Mouse (Mus musculus) hindbrain, embryonic 11.5 days (tissue): ENCODE data around the gene Dmac2. TPM values are rescaled to one million over a fixed set of nuclear protein-coding genes. Genes with fewer than 3 reads are reported as not detected.

Experiments
- ATAC-seq: fragments of 200-750 bp; cut with Nextera tagmentation; 2 replicates; pipeline ENCODE4 v1.8.0; 2017; ENCODE audit warnings: mild to moderate bottlenecking, moderate TSS enrichment, moderate library complexity; ENCODE audit not compliant: low FRiP score
- DNase-seq: peaks from one replicate; pipeline ENCODE4 v3.0.0-alpha.2; 2015; ENCODE audit warnings: low spot score
- H3K27ac ChIP-seq: fragments of 300-500 bp; sonication (generic); 2 replicates; pipeline ENCODE4 v1.5.1; 2014; ENCODE audit warnings: mild to moderate bottlenecking, low read depth, low read length
- H3K27me3 ChIP-seq: fragments of 300-500 bp; sonication (generic); 2 replicates; pipeline ENCODE4 v1.6.1; 2014; ENCODE audit warnings: mild to moderate bottlenecking, low read length, moderate library complexity, mixed read lengths; ENCODE audit not compliant: control insufficient read depth, insufficient read depth
- H3K36me3 ChIP-seq: fragments of 300-500 bp; sonication (generic); 2 replicates; pipeline ENCODE4 v1.6.1; 2014; ENCODE audit warnings: mild to moderate bottlenecking, low read length, moderate library complexity, mixed read lengths; ENCODE audit not compliant: control insufficient read depth, insufficient read depth
- H3K4me1 ChIP-seq: fragments of 300-500 bp; sonication (generic); replicated peaks from 2 replicates; pipeline ENCODE4 v1.6.1; 2014; ENCODE audit warnings: low read length, mixed read lengths; ENCODE audit not compliant: control insufficient read depth, insufficient read depth
- H3K4me2 ChIP-seq: fragments of 300-500 bp; sonication (generic); replicated peaks from 2 replicates; pipeline ENCODE4 v1.6.1; 2014; ENCODE audit warnings: mild to moderate bottlenecking, low read depth, low read length
- H3K4me3 ChIP-seq: fragments of 300-500 bp; sonication (generic); 2 replicates; pipeline ENCODE4 v1.5.1; 2014; ENCODE audit warnings: low read depth, low read length
- H3K9ac ChIP-seq: fragments of 300-500 bp; sonication (generic); 2 replicates; pipeline ENCODE4 v1.6.1; 2014; ENCODE audit warnings: low read depth, low read length
- H3K9me3 ChIP-seq: fragments of 300-500 bp; sonication (generic); 2 replicates; pipeline ENCODE4 v1.6.1; 2016; ENCODE audit warnings: low read length; ENCODE audit not compliant: control insufficient read depth
- WGBS: fragments of 180-500 bp; shearing (Covaris S2); extraction: QIAGEN DNeasy Blood & Tissue Kit; methylation state at CpG from one replicate; pipeline ENCODE4 v1.1.7; 2014; 5-methylcytosine and 5-hydroxymethylcytosine counted together
- polyA plus RNA-seq: library from polyadenylated mRNA; unstranded; fragments of >200 nt; fragmentation: Nextera tagmentation; extraction: Ambion mirVana; gene quantifications from 2 replicates; pipeline ENCODE4 v1.2.1, GENCODE M21; 2014

The Dmac2 gene
- polyA plus RNA-seq, 1 experiment from 2014 or later: 25.1 TPM

DNA sequence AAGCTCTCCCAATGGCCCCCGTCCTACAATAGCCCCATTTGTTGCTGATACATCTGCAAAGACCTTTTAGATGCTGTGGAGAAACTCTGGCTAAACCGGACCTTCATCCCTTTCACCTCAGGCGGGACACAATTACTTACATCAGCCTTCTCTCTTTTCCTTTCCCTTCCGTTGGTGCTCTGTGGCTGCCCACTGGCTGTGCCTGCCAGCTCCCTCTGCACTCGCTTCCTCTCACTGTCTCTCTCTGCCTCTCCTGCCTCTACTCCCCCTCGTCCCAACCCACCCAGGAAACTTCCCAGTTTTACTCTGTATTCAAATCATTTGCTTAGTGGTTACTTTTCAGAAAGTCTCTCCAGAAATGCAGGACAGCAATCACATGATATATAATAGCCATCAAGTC, 9.2 kb upstream of the Dmac2 start:
- Histone ChIP-seq H3K9ac (no peak overlapping the region), H3K4me2 (no peak overlapping the region), H3K27ac (no peak overlapping the region), H3K4me1 (no peaks in the 10 kb centered on the region), H3K27me3 (no peaks in the 10 kb centered on the region), H3K36me3 (no peaks in the 10 kb centered on the region), H3K4me3 (no peak overlapping the region), H3K9me3 (no peaks in the 10 kb centered on the region)
- DNase-seq (no peak), ATAC-seq (no peak)
- 41% methylated on average over 6 of the region's 6 CpGs for WGBS

GRCm38 (mm10) chr7:25611501-25611900, 7.7 kb upstream of the Dmac2 start:
- Histone ChIP-seq H3K27ac (no peak overlapping the region), H3K4me2 (no peak overlapping the region), H3K4me3 (no peak overlapping the region), H3K9me3 (no peaks in the 10 kb centered on the region), H3K9ac (no peak overlapping the region), H3K4me1 (no peaks in the 10 kb centered on the region), H3K36me3 (no peaks in the 10 kb centered on the region), H3K27me3 (no peaks in the 10 kb centered on the region)
- ATAC-seq (no peak), DNase-seq (no peak)
- WGBS: 50% methylated on average over 7 of the region's 7 CpGs

GRCm38 (mm10) chr7:25614086-25614485, 5.1 kb upstream of the Dmac2 start:
- no peaks in the 10 kb centered on the region for H3K4me1 ChIP-seq
- H3K36me3 ChIP-seq: no peaks in the 10 kb centered on the region
- H3K4me2 ChIP-seq: no peak overlapping the region
- ATAC-seq (no peak), DNase-seq (no peak)
- 92% methylated on average over 5 of the region's 5 CpGs for WGBS
- H3K27ac ChIP-seq: no peak overlapping the region
- H3K9ac ChIP-seq: no peak overlapping the region
- no peaks in the 10 kb centered on the region for H3K9me3 ChIP-seq
- no peak overlapping the region for H3K4me3 ChIP-seq
- no peaks in the 10 kb centered on the region for H3K27me3 ChIP-seq

DNA sequence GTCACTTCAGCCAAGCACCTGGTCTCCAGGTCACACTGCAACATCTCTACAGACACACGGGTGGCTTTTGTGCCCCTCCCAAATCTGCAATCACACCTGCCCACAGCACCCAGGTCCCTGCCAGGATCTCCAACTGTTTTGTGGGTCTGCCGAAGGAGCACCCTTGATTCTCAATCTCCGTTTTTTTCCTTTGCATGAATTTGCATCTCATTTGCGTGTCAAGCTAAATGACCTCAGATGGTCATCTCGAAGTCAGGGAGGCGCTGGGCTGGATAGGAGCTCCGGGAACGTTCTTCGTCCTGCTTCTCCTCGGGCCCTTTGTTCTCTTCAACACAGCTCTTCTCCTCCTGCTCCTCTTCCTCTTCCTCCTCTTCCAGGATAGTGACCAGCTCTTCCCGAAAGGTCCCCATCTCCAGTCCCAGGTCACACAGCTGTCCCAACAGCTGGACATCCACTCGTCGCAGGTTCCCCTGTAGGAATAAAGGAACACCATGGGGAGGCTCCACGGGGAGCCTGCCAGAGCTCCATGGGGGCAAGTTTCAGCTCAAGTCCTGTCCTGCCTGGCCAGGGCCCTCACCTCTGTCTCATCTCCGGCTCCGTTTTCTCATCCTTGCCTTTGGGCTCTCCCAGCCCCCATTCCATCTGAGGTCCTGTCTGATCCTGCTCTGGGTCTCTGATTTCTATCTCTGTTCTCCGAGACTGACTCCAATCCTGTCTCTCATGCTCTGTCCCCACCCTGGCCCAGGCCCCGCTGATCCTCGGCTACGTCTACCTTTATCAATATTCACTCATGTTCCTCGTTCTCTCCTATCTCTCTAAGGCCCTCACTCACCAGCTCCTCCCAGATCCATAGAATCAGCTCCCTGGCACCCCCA, 4.1 kb upstream of the Dmac2 start:
- no peak overlapping the region for H3K4me2 ChIP-seq
- ATAC-seq: no peak
- no peak for DNase-seq
- 73% methylated on average over 21 of the region's 21 CpGs for WGBS
- H3K4me3 ChIP-seq: no peak overlapping the region
- no peaks in the 10 kb centered on the region for H3K27me3 ChIP-seq
- H3K36me3 ChIP-seq: no peaks in the 10 kb centered on the region
- no peaks in the 10 kb centered on the region for H3K4me1 ChIP-seq
- no peak overlapping the region for H3K27ac ChIP-seq
- no peak overlapping the region for H3K9ac ChIP-seq
- no peaks in the 10 kb centered on the region for H3K9me3 ChIP-seq

- H3K9me3 ChIP-seq: no peaks in the 10 kb centered on the region
- H3K27ac ChIP-seq: no peak within 1 kb of the TSS
- H3K4me2 ChIP-seq: no peak within 1 kb of the TSS
- no peaks in the 10 kb centered on the region for H3K4me1 ChIP-seq
- no peak for DNase-seq
- ATAC-seq: no peak
- H3K4me3 ChIP-seq: no peak within 1 kb of the TSS
- no peaks in the 10 kb centered on the region for H3K36me3 ChIP-seq
- no peaks in the 10 kb centered on the region for H3K27me3 ChIP-seq
- 88% methylated on average over 5 of the region's 5 CpGs for WGBS
- no peak within 1 kb of the TSS for H3K9ac ChIP-seq
Observed at GRCm38 (mm10) chr7:25615706-25616011, 3.6 kb upstream of the Dmac2 start, which contains the start of gene Erich4. Gene Erich4, minus strand, starts transcription at chr7:25615892.

- no peaks in the 10 kb centered on the region for H3K27me3 ChIP-seq
- H3K36me3 ChIP-seq: no peaks in the 10 kb centered on the region
- H3K4me2 ChIP-seq: no peak overlapping the region
- DNase-seq (no peak), ATAC-seq (no peak)
- H3K4me1 ChIP-seq: no peaks in the 10 kb centered on the region
- 77% methylated on average over 10 of the region's 10 CpGs for WGBS
- no peak overlapping the region for H3K27ac ChIP-seq
- H3K4me3 ChIP-seq: no peak overlapping the region
- H3K9me3 ChIP-seq: no peaks in the 10 kb centered on the region
- no peak overlapping the region for H3K9ac ChIP-seq
Observed at GRCm38 (mm10) chr7:25617376-25618160, 1.6 kb upstream of the Dmac2 start.

DNA sequence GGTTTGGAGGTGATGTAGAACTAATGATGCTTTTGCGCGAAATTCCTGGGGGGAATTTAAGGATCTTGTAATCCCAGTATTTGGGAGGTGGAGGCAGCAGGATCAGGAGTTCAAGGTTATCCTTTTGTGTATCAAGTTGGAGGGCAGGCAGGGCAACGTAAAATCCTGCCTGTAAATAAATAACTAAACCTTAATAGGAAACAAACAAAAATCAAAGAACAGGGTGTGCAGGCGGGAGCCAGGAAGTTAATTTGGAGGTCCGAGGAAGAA, 443 bp downstream of the Dmac2 start:
- no peaks in the 10 kb centered on the region for H3K9me3 ChIP-seq
- peak overlapping the region; percentile 24; the same call in 1 of the 2 replicates for H3K9ac ChIP-seq
- H3K4me2 ChIP-seq: peak overlapping the region; percentile 47
- H3K27me3 ChIP-seq: no peaks in the 10 kb centered on the region
- no peaks in the 10 kb centered on the region for H3K36me3 ChIP-seq
- H3K27ac ChIP-seq: no peak overlapping the region
- ATAC-seq (no peak), DNase-seq (no peak)
- peak overlapping the region; percentile 51 for H3K4me3 ChIP-seq
- no peaks in the 10 kb centered on the region for H3K4me1 ChIP-seq
- WGBS: 22% methylated on average over 5 of the region's 5 CpGs

DNA sequence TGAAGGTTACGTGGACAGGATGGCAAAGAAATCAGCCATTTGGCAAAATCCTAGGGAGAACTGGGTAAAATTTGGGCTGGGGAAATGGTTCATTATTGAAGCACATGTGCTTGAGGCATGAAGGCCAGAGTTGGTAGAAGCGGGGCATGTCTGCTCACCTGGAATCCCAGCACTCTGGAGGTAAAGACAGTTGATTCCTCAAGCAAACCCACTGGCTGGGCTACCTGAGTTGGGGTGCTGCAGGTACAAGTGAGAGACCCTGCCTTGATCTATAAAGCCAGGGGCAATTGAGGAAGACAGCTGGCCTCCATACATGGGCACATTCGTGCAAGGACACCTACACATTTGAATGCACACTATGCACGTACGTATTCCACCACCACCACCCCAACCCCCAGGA, 887 bp downstream of the Dmac2 start:
- Histone ChIP-seq H3K9ac (no peak overlapping the region), H3K4me1 (no peaks in the 10 kb centered on the region), H3K4me2 (0 out of 2 replicates have a peak overlapping the region, but pooled peaks have one; percentile 47), H3K27ac (no peak overlapping the region), H3K36me3 (no peaks in the 10 kb centered on the region), H3K4me3 (no peak overlapping the region), H3K27me3 (no peaks in the 10 kb centered on the region), H3K9me3 (no peaks in the 10 kb centered on the region)
- DNase-seq (no peak), ATAC-seq (no peak)
- WGBS: 93% methylated on average over 5 of the region's 5 CpGs

DNA sequence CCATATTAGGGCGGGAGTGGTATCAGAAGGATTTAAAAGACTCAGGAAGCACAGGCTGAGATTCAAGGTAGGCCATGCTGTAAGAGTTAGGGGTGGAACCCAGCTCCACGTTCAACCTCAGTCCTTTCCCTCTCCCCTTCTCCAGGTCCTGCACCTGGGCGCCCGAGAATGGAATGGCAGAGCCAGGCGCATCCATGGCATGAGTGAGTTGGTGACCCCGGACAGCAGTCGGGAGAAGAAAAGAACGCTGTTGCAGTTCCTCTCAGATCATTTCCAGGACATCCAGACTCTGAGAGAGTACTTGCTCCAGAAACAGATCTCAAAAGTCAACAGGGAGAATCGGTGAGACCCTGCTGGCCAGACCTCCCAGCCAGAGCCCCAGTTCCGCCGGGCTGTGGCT, 1.5 kb downstream of the Dmac2 start:
- WGBS: 94% methylated on average over 11 of the region's 11 CpGs
- no peaks in the 10 kb centered on the region for H3K4me1 ChIP-seq
- no peak overlapping the region for H3K9ac ChIP-seq
- H3K27me3 ChIP-seq: no peaks in the 10 kb centered on the region
- H3K4me3 ChIP-seq: no peak overlapping the region
- no peaks in the 10 kb centered on the region for H3K9me3 ChIP-seq
- H3K36me3 ChIP-seq: no peaks in the 10 kb centered on the region
- DNase-seq (no peak), ATAC-seq (no peak)
- H3K4me2 ChIP-seq: no peak overlapping the region
- no peak overlapping the region for H3K27ac ChIP-seq
